Mouse (Mus musculus): ENCODE data around the gene Lysmd2. TPM values are rescaled to one million over a fixed set of nuclear protein-coding genes. Genes with fewer than 3 reads are reported as not detected.
"Not testable (repeated sequence)": the region's sequence is repeated elsewhere in the genome, so short reads cannot be mapped to it uniquely, and the experiment has no call there.

Lysmd2 gene
- 10 to 100 TPM; 14.3 to 16.5 TPM for total RNA-seq (2021)
- long read RNA-seq, experiment 1, transcript Lysmd2-201 (3 exons, 1,189 nt): major isoform, 37 of 45 reads
- long read RNA-seq, experiment 1, partial matches to known transcripts: 2 of 45 reads
- long read RNA-seq, experiment 1, other reads (novel, unspliced or antisense): 2 of 45 reads
- long read RNA-seq, experiment 2, transcript Lysmd2-201 (3 exons, 1,189 nt): major isoform, 21 of 23 reads
- long read RNA-seq, experiment 2, partial matches to known transcripts: 0 of 23 reads
- long read RNA-seq, experiment 2, other reads (novel, unspliced or antisense): 1 of 23 reads

- peak; percentile 90 for DNase-seq
These were observed at the start of gene Lysmd2 for GRCm38 (mm10) chr9:75625556-75626307. Gene Lysmd2, plus strand, starts transcription at chr9:75625741.

- no peak for DNase-seq
These were observed 46.2 kb upstream of the Lysmd2 start for GRCm38 (mm10) chr9:75579321-75579720.

DNA sequence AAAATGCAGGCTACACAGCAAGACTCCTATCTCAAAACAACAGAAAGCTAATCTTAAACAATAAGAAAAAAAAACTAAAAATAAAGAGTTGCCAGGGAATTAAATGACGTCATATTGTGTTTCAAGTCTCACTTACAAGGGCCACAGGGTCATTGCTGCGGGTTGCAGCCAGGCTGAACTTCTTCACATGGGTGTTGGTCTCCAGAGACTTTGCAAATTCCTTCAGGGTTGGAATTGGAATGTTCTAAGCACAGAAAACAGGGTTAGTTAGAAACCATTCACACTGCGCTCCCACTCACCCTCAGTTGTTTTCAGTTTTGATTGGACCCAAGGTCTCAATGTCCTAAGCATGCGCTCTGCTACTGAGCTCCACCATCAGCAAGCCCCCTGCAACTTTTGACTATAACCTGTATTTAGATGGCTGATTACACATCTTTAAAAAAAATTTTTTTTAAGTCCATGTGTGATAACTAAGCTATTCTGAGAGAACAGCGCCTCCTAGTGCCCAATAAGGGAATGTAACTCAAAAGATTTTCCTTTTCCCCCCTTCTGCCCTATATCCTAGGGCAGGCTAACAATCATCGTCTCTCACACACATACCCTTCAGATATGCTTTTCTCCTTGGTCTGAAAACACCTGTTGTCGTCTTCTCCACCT lies 43.7 kb upstream of the Lysmd2 start:
- DNase-seq: peak in 1 of 2 experiments; percentile 27

DNA sequence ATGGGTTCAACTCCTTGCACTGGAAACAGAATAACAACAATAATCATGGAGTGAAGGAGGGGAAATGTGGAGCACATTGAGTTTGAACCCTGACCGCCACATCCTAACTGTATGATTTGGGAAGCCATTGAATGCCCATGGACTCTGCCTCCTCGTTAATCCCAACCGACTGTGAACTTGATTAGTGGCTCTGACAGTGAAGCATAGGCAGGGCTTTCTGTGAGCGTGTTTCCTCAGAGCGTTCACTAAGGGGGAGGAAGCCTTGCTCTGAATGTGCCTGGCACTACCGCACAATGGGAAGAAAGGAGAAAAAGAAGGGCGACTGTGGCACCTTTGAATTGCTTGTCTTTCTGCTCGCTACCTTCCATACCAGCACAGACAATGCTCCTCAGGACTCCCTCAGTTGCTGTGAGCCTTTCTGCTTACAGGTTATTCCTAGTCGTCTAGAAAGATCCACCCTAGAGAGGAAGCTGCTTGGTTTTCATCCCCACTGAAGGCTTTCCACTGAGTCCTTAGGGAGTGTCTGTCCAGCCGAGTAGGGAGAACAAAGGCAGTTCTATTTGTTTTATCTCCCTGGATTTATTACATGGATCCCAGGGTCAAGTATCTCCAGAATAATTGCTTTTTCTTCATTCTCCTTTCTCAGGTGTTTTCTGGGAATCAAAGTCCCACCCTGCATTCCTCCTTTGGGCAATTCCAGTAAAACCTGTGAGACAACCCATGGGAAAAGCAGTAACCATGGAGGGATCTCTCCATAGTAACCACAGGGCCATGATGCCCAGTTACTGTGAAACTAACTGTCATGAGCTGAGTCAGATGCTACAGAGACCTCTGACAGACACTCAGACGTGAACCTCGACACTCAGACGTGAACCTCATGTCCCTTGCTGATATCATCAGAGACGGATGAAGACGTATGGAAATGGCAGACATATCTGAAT lies 35.4 kb upstream of the Lysmd2 start:
- DNase-seq: no peak

DNA sequence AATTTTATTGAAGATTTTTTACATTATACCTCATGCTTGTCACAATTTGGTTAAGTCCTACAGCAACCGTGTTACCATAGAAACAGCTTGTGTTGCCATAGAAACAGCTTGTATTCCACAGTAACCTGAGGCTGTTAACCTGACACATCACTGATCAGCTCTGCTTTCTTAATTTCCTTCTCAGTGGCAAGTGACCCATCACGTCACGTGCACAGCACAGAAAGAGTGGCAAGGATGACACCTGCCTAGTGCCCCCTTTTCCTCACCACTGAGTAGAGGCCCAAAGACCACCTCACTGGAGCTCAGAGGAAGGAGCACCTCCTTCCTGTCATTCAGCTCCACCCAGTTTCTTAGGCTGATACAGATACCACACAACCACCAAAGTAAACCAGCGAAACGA lies 32.1 kb upstream of the Lysmd2 start:
- DNase-seq: no peak

- no peak for DNase-seq
These were observed 28.5 kb upstream of the Lysmd2 start for GRCm38 (mm10) chr9:75597036-75597435.

DNA sequence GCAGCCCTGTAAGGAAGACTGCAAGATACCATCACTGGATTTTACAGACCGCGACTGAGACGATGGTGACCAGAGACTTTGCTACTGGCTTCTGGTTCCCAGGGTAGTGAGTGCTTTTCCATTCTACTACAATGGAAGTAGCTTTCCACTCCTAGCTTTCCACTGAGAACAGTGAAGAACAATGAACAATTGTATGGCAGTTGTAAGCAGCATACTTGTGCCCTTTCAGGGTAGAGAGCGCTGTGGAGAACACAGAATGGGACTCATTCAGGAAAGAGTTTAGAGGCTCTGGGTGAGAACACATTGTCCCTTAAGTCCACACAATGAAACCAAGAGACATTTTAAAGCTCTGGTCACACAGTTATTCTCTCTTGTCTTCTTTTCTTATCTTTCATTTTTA lies 27.9 kb upstream of the Lysmd2 start:
- no peak for DNase-seq

DNA sequence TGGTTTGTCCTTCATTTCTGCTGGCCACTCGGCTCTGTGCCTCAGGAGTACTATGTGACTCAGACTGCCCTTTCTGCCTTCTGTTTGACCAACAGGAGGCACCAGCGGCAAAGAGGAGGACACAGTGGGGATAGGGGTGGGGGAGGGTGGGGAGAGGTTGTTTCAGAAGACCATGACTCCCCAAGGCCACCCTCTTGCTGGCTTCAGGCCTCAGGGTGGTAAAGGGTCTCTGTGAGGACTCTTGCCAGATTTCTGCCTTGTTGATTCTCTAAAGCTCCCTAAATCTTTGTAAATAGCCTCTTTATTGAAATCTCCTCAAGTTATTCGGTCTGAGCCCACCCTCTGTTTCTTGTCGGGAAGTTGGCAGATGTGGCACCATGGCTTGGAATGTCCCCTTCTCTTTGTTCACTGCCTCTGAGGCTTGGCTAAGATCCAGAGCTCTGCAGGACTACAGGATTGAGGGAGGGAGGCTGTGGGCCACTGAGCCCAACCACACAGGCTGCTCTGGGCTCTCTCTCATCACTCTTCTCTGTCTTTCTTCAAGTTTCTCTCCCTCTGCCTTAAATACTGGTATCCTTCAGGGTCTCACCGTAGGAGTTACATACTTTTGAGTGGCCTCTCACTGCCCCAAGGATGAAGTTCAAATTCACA lies 26.2 kb upstream of the Lysmd2 start:
- peak; percentile 15 to 30 for DNase-seq

GRCm38 (mm10) chr9:75600166-75600934 lies 25.2 kb upstream of the Lysmd2 start:
- DNase-seq: no peak

- no peak for DNase-seq
These were observed 24.0 kb upstream of the Lysmd2 start for GRCm38 (mm10) chr9:75601510-75601909.

DNA sequence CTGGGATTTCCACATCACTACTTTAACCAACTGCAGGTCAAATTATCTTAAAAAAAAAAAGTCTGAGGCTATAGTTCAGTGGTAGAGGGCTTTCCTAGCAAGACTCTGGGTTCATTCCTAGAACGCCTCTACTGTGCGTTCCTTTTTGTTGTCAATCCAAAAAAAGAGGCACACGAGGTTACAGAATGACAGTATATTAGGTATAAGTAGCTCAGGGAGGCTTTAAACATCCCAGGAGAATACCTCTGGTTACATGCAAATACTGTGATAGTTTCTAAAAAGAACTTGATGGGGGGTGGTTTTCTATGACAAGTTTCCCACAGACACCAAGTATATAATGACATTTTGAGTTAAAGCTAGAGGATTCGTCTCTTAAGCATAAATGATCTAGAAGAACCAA lies 18.0 kb upstream of the Lysmd2 start:
- no peak for DNase-seq

DNA sequence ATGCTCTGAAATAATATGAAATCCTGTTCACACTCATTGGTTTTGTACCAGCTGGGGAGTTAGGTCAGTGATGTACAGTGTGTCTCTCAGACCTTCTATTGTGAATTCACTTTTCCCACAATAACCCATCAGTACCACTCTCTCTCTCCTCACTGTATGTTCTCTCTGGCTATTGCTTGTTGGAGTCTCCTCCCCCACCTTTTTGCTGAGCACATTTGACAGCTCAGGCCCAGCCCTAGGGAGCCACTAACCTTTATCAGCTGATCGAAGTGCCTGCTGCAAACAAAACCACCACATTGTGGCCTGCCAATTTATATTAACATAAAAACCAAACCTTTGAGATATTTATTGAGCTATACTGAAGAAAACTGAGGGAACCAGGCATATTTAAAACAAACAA lies 16.0 kb upstream of the Lysmd2 start:
- no peak for DNase-seq

GRCm38 (mm10) chr9:75609965-75610364 lies 15.6 kb upstream of the Lysmd2 start:
- DNase-seq: no peak

DNA sequence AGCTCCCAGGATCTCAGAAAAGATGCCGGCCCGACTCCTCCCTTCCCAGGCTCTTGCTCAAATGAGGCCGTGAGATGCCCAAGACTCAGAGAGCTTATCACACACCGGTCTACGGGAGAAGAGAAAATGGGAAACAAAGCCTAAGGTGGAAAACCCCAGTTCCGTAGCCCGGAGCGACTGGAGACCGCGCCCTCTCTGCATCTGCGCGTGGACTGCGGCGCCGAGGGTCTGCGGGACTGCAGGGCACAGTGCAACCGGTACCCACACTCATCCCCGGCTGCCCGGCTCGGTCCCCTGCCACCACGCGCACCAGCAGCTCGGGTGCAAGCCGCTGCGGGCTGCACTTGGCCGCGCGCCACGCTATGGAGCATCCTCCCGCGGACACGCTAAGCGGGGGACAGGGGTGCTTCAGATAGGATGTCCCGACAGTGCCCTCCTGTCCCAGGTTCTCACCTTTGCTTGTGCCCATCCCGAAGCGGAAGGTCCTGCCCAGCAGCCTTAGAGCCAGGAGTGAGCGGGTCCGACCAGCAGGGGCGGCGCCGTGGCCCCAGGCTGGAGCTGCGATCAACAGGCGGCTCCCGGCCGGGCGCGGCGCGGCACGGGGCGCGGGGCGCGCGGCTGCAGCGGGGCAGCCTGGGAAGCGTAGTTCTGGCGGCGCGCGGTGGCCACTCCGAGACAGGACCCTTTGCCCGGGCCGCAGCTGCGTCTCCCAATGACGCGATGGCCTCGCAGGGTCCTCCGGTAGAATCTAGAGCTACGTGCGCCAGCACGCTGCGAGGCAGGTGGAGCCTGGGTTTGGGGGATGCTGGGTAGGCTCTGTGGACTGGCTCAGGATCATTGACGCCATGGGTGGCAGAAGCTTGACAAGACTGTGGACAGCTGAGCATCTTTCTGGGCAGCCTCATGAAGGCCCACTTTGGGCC lies 14.7 kb upstream of the Lysmd2 start, which contains the start of gene Tmod2:
Gene Tmod2, minus strand, starts transcription at position 755 of the 923 bp plus-strand sequence.
- peak; percentile 43 to 63 for DNase-seq

- no peak for DNase-seq
These were observed 9.0 kb upstream of the Lysmd2 start for GRCm38 (mm10) chr9:75616560-75616959.

DNA sequence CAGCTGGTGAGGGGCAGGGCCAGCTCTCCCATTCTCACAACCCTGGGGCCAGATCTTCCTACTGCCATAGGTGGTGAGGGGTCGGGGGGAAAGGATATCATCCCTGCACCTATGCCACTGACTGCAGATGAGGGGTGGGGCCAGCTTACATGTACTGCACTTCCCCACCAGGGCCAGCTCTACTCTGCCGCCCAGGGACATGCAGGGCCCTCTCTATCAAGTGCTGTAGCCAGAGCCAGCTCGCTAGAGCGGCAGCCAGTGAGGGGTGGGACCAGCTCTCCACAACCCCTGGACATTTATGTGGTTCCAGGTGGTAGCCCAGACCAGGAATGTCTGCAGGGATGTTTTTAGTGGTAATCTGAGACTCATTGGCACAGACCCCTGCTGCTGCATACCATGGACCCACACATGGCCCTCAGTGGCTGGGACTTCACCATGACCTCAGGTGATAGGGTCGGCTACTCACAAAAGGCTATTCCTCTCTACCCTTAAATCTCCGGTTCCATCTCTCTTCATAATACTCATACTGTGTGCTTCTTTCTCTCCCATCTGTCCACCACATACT lies 6.6 kb upstream of the Lysmd2 start:
- no peak for DNase-seq

DNA sequence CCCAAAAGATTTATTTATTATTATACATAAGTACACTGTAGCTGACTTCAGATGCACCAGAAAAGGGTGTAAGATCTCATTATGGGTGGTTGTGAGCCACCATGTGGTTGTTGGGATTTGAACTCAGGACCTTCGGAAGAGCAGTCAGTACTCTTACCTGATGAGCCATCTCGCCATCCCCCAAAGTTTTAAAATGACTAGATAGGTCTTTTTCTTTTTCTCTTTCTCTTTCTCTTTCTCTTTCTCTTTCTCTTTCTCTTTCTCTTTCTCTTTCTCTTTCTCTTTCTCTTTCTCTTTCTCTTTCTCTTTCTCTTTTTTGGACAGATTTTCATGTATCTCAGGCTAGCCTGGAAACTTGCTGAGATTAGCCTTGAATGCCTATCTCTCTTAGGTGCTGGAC lies 5.8 kb upstream of the Lysmd2 start:
- not testable (repeated sequence) for DNase-seq

DNA sequence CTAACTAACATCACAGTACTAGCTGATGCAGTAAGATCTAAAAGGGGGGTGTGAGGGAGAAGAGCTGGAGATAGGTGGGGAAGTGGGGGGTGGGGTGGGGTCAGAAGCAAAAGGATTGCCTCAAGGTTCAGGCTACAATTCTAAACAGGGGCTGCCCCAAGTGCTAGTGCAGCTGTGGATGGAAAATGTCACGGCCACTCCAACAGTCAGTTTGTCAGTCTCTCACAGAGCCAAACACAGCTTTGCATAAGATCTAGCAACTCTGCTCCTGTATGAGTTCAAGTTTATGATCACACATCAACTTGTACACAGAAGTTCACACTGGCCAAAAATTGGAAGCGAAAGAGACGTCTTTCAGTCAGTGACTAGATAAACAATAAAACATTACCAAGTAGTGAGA lies 4.1 kb upstream of the Lysmd2 start:
- no peak for DNase-seq

DNA sequence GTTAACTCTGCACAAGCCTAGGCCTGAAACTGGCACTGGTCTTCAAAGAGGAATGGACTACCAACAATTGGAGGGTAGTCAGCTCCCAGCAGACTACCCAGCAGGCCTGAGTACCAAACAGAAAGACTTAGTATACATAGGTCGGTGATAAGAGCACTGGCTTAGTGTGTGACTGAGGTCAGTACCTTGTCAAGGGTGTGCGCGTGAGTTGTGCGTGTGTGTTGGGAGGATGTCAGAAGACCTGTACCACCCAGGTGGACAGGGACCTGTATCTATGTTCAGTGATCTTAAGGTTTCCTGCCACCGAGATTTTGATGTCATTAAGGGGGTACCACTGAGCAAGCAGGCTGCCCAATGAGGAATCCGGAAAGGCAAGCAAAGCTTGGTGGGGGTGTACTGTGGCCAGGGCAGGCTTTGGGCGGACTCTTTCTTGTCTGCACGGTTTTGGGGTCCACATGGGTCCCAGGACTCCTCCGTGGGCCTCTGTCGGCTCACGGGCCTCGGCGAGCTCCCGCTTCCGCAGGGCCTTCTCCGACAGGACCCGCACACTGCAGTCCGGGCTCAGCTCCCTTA lies 472 bp upstream of the Lysmd2 start:
- DNase-seq: no peak

Measured in adrenal gland, postnatal 36 days (tissue).